Mouse (Mus musculus) gastrocnemius, postnatal 14 days (tissue): ENCODE measurements around the gene Ccdc78. TPM values are rescaled to one million over a fixed set of nuclear protein-coding genes. Genes with fewer than 3 reads are reported as not detected.
A peak's percentile ranks its signal among the peaks of the same experiment; 100 is the strongest.

ENCODE experiments used
- DNase-seq: peaks from one replicate; pipeline ENCODE4 v3.0.0; 2021; ENCODE audit warnings: mixed read lengths
- intact Hi-C: fragments of 180-260 bp; cut with DNase I; formaldehyde crosslinking; loops from one replicate; pipeline ENCODE4 v1.15.1; 2025; ENCODE audit warnings: low total_unique reads
- total RNA-seq, 2 experiments: library from RNA; stranded (reverse); gene quantifications; 2 replicates each; pipeline ENCODE4 v1.2.3; 2021

Gene Ccdc78
- total RNA-seq, 2 experiments from 2014 or later: not detected

DNA sequence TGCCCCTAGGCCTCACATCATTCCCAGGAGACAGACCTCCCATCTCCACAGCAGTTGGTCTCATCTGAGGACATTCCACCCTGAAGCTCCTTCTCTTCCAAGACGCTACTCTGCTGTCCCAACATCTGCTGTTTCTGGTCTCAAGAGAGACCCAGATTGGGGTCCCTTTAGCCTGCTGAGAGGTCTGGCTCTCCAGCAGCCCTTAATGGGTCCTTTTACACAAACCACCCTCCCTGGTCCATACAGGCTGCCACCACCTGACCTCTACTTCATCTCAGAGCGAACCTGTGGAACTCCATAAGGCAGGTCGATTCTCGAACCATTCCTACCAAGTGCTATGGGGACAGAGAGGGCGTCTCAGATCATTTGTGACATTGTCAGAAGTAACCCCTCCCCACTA is 21.6 kb downstream of the Ccdc78 start:
- intact Hi-C loops: no loop called here

DNA sequence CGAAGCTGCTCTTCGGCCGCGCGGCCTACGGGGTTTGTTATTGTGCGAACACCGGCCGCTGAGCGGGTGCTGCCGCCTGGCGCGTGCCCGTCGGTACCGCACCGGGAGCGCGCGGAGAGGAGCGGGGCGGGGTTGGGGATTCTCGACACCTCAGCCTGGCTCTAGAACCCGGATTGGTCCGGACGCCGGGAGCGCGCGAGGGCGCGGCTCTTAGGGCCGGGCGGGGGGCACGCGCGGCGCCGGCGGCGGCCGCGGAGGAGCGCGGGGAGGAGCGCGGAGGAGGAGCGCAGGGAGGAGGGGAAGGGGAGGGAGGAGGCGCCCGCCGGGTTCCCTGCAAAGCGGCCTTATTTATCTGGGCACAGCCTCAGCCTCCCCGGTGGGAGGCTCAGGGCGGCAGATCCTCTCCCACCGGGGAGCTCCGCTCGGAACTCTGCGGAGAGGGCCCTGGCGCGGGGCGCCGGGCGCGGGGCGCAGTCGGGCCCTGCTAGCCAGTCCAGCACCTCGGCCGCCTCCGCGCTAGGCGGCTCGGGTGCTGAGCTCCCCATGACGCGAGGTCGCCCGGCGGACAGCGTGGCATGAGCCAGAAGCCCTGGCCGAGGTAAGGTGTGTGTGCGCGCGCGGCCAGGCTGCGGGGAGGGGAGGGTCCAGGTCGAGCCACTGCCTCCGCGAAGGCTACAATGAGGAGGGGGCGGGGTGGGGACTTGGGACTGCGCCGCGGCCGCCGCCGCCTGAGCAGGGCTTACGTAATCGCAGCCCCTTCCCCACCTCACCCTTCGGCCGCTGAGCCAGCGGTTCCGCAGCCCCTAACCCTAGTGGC is 22.6 kb downstream of the Ccdc78 start, which contains the start of gene Fbxl16:
Fbxl16 (plus strand) TSS at position 297 of the 817 bp plus-strand sequence.
- peak; percentile 64 for DNase-seq
- intact Hi-C loops: no loop called here

More for the DNA sequence above, 21.6 kb downstream of the Ccdc78 start:
- DNase-seq: no peak

DNA sequence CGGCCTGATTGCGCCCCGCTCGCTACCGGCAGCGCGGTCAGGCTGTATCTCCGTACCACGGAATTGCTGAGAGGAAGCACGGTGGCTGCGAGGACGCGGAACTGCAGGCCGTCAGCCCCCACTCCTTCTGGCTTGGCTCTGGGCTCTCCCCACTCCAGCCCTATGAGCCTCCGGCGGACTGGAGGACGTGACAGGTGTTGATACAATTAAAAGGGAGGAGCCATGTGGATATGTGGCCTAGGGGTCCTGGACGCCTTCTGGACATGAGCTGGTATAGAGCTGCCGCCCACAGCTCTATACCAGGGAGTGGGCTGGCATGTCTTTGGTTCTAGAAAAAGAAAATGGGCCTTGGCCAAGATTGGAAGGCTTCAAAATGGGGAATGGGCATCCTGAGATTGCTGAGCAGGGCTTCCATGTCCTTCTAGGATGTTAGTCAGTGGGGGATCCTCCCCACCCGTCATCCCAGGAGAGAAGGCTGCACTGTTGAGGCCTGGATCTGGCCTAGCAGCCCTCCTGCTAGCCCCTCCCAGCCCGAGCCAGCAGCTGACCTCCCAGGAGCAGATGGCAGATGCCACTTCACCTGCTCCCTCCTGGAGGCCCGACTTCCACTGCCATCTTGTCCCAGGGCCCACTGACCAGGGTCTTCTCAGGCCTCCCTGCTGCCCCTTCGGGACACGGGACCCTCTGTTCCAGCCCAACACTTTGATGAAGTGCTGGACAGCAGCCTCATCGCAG is 23.4 kb downstream of the Ccdc78 start:
- DNase-seq: no peak
- intact Hi-C loops: no loop called here

DNA sequence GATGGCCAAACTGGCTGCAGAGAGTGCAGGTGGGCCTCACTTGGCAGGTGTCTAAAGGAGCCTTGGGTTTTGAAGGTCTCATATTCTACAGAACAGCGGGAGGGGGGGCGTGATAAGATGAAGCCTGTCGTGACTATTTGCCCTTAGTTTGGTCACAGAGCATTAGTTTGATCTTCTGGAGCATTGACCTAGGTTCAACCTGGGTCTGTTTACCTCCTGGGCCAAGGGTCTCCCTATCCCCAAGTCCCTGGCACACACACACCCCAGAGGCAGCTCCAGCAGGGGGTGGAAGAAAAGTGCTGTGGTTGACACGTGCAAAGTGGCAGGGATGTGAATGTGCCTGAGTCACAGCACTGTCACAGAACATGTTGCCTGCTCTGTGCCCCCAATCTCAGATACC is 24.5 kb downstream of the Ccdc78 start:
- intact Hi-C loops: no loop called here
- DNase-seq: no peak

DNA sequence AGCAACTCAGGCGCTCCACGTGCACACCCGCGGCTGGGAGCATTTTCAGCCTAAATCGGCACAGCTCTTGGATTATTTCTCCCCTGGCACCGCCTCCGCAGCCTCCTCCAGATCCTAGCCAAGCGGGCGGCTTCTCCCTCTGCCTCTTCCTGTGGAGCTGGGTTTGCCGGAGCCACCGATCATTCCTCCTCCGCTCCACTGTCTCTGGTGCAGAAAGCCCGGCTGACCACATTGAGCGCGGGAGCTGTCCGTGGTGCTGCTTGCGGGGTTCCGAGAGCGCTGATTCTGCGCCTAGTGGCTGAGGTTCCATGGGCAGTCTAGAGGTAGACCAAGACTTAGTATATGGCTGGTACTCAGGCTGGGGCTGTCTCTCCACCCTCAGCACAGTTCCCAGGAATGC is 27.1 kb downstream of the Ccdc78 start:
- intact Hi-C loops: no loop called here
- peak; percentile 86 for DNase-seq

DNA sequence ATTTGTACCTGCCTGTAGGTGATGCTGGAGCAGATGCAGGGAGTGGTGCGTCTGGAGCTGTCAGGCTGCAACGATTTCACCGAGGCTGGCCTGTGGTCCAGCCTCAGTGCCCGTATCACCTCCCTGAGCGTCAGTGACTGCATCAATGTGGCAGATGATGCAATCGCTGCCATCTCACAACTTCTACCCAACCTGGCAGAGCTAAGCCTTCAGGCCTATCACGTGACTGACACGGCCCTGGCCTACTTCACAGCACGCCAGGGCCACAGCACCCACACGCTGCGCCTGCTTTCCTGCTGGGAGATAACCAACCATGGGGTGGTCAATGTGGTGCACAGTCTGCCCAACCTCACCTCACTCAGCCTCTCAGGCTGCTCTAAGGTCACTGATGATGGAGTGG is 31.3 kb downstream of the Ccdc78 start:
- peak; percentile 1 for DNase-seq
- intact Hi-C loops: no loop called here

DNA sequence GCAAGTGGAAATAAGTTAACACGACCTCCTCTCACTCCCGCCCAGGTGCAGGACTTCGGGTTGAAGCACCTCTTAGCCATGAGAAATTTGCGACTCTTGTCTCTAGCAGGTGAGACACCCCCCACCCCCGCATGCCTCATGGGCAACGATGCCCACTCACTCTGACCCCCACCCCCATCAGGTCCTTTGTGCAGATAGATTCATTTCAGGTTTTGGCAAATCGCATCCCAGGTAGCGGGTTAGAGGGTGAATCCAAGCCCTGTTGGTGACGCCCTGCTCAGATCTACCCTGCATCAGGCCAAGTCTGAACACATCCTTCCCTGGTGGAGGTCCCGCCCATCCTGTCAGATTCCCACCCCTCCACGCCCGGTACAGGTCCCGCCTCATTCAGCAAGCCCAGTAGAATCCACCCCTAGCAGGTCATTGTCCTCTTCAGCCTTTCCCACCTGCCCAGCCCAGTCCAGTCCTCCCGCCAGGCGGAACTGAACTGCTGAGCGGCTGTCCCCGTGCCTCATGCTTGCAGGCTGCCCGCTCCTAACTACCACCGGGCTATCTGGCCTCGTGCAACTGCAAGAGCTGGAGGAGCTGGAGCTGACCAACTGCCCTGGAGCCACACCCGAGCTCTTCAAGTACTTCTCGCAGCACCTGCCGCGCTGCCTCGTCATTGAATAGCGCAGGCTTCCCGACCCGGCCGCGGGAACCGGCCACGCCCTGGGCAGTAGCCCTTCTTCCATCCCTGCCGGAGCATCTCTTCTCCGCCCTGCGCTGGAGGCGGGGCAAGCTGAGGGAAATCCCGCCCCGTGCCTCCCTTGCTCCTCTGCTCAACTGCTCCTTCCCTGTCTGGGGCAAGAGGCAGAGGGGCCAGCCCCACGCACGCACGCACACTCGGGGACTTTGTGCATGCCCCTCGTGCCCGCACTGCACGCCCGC is 32.7 kb downstream of the Ccdc78 start:
- peak; percentile 10 for DNase-seq
- intact Hi-C loops: no loop called here

DNA sequence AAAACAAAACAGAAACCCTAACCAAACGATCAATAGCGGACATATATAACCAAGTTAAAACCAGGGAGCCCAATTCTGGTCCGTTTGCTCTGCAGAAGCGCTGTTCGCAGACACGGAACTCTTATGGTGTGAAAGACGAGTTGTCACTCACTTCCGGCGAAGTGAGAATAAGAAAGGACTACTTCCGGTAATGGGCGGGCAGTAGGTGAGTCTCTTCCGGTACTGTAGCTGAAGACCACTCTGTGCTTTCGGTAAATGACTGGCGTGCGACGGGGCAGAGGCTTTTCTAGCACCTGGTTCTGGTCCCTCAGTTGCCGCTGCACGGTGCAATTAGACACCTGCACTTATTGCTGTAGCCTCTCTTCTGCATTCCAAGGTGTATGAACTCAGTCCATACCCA is 37.1 kb downstream of the Ccdc78 start, which contains the start of gene Wdr24:
Wdr24 (plus strand) TSS at position 176 of the 400 bp plus-strand sequence.
- no peak for DNase-seq
- intact Hi-C loops: no loop called here

DNA sequence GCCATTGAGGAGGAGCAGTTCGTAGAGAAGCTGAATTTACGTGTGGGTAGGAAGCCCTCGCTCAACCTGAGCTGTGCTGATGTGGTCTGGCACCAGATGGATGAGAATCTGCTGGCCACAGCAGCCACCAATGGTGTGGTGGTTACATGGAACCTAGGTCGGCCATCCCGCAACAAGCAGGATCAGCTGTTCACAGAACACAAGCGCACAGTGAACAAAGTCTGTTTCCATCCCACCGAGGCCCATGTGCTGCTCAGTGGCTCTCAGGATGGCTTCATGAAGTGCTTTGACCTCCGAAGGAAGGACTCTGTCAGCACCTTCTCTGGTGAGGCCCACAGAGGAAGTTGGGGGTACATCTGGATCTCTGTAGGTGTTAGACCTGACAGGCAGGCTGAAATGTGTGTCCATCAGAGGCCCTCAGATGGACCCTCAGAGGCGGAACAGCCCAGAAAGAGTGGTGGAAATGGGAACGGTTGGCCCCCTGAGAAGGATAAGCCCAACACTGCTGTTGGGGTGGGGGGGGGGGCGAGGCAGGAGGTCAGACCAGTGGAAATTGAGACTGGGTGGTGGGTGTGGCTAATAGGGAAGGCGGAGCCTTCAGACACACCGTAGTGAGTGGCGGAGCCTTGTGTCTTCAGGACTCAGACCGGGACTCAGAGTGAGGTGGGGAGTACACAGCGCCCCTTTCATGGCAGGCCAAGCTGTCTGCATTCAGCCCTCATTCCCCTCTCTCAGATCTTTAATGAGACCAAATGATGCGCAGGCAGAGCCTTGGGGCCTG is 38.2 kb downstream of the Ccdc78 start:
- intact Hi-C loops: no loop called here
- no peak for DNase-seq

DNA sequence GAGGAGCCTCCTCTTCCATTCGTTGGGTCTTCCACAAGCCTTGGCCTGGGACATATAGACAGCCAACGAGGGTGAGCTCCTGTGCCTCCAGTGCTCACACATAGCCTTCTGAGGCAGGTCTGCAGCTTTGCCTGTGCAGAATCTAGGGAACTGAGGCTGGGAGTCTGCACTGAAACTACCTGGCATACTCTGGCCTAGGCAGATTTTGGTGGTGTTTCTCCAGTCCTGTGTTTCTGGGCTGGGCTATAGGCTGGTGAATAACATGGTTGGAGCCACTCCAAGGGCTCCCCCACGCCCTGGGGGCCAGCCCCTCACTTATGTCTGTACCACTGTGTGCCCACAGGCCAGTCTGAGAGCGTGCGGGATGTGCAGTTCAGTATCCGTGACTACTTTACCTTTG is 38.9 kb downstream of the Ccdc78 start:
- intact Hi-C loops: no loop called here
- DNase-seq: no peak

DNA sequence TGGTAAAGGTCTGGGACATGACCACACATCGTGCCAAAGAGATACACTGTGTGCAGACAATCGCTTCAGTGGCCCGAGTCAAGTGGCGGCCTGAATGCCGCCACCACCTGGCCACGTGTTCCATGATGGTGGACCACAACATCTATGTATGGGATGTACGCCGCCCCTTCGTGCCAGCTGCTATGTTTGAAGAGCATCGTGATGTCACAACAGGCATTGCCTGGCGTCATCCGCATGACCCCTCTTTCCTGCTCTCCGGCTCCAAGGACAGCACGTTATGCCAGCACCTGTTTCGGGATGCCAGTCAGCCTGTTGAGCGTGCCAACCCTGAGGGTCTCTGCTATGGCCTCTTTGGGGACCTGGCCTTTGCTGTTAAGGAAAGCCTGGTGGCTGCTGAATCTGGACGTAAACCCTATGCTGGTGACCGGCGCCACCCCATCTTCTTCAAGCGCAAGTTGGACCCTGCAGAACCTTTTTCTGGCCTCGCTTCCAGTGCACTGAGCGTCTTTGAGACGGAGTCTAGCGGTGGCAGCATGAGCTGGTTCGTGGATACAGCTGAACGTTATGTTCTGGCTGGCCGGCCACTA is 39.7 kb downstream of the Ccdc78 start:
- intact Hi-C loops: no loop called here
- DNase-seq: no peak

DNA sequence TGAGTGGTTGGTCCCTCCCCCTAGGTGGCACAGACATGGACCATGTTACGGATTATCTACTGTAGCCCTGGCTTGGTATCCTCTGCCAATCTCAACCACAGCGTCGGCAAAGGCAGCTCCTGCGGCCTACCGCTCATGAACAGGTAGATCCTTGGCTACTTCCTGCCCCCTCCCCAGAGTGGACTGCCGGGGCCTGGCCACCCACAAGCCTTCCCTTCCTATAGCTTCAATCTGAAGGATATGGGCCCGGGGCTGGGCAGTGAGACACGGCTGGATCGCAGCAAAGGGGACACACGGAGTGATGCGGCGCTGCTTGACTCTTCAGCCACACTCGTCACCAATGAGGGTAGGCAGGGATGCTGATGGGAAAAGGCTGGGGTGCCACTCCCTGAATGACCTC is 40.6 kb downstream of the Ccdc78 start:
- intact Hi-C loops: no loop called here
- DNase-seq: no peak

DNA sequence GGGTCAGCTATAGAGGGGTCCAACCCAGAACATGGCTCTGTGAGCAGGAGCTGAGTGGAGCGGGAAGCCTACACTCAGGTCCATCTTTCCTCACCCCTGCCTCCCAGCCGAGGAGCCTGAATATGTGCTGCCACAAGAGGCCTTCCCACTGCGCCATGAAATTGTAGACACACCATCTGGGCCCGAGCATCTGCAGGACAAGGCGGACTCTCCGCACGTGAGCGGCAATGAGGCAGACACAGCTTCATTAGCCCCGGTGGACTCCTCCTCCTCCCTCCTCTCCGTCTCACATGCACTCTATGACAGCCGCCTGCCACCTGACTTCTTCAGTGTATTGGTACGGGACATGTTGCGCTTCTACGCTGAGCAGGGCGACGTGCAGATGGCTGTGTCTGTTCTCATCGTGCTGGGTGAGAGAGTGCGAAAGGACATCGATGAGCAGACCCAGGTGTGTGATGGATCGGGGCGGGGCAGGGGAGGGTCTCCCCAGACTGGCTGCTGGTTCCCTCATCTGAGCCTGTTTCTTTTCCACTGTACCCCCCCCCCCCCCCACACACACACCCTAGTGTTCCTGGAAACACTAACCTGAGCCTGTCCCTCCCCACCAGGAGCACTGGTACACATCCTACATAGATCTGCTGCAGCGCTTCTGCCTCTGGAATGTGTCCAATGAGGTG is 41.3 kb downstream of the Ccdc78 start:
- intact Hi-C loops: no loop called here
- no peak for DNase-seq

DNA sequence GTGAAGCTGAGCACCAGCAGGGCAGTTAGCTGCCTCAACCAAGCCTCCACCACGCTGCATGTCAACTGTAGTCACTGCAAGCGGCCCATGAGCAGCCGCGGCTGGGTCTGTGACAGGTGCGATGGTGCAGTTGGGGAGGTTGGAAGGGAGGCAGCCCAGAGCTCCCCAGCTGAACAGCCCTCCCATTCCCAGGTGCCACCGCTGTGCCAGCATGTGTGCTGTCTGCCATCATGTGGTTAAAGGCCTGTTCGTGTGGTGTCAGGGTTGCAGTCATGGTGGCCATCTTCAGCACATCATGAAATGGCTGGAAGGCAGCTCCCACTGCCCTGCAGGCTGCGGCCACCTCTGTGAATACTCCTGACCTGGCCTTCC is 41.8 kb downstream of the Ccdc78 start:
- DNase-seq: no peak
- intact Hi-C loops: no loop called here

DNA sequence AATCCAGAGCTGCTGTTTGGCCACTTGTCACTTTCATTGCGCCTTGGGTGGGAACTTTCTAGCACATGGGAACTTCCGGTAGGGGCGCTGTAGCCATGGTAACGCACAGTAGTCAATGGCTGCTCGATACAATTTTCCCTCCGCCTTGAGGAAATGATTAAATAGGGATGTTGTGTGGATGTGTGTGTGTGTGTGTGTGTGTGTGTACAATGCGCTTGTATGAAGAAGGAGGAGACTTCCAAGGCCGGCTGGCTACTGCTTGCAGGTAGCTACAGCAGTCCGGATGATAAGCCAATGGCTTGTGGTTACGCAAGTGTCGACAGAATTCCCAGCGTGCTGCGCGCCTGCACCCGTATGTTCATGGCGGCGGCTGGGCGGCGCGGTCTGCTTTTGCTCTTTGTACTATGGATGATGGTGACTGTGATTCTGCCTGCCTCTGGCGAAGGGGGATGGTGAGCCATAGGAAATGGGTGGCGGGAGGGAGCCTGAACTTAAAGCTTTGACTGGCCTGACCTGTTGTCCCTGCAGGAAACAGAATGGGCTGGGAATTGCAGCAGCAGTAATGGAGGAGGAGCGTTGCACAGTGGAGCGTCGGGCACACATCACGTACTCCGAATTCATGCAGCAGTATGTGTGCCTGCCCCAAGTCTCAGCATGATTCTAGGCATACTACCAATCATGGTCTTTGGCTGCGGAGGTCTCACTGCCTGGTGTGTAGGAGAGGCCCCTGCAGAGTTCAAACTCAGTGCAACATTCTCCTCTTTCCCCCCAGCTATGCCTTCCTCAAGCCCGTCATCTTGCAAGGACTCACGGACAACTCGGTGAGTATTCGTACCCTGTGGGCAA is 42.6 kb downstream of the Ccdc78 start, which contains the start of gene Jmjd8:
Jmjd8 (plus strand) TSS at position 156 of the 846 bp plus-strand sequence.
- peak; percentile 69 for DNase-seq

DNA sequence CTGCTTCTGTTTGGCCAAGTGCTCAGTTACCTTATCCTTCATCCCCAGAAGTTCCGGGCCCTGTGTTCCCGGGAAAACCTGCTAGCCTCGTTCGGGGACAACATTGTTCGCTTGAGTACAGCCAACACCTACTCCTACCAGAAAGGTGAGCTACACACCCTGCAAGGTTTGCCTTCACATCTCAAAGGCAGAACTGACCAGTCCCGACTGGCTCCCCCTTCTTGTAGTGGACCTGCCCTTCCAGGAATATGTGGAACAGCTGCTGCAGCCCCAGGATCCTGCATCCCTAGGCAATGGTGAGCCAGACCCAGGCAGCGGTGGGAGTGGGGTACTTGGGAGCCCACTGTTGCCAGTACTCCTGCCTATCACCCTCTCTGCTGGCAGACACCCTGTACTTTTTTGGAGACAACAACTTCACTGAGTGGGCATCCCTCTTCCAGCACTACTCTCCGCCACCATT is 43.2 kb downstream of the Ccdc78 start:
- DNase-seq: no peak
- intact Hi-C loops: no loop called here

More for the DNA sequence above, 42.6 kb downstream of the Ccdc78 start, which contains the start of gene Jmjd8:
- intact Hi-C loops: no loop called here

DNA sequence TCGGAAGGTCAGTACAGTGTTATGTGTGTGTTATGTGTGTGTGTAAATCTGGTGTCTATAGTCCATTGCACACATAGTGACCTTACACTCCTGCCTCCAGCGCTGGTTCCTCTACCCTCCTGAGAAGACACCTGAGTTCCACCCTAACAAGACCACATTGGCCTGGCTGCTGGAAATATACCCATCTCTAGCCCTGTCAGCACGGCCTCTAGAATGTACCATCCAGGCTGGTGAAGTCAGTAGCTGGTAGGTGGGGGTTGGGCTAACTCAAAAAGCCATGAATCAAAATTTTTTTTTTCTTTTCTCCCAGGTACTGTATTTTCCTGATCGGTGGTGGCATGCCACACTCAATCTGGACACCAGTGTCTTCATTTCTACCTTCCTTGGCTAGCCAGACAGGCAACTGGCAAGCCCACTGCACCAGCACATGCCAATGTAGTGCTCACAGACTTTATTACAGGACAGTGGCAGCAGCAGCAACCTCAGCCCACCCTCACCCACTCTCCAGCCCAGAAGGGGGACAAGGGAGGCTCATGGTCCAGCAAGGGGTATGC is 43.9 kb downstream of the Ccdc78 start:
- no peak for DNase-seq
- intact Hi-C loops: no loop called here
